Mouse (Mus musculus): Measurements from ENCODE around the gene Mfsd2b. TPM values are rescaled to one million over a fixed set of nuclear protein-coding genes. Genes with fewer than 3 reads are reported as not detected.
"Not testable (repeated sequence)": the region's sequence is repeated elsewhere in the genome, so short reads cannot be mapped to it uniquely, and the experiment has no call there.

Gene Mfsd2b
- 2.6 TPM in 2 replicates for polyA plus RNA-seq (2015; fragmentation: Nextera tagmentation; extraction: Ambion mirVana)

DNA sequence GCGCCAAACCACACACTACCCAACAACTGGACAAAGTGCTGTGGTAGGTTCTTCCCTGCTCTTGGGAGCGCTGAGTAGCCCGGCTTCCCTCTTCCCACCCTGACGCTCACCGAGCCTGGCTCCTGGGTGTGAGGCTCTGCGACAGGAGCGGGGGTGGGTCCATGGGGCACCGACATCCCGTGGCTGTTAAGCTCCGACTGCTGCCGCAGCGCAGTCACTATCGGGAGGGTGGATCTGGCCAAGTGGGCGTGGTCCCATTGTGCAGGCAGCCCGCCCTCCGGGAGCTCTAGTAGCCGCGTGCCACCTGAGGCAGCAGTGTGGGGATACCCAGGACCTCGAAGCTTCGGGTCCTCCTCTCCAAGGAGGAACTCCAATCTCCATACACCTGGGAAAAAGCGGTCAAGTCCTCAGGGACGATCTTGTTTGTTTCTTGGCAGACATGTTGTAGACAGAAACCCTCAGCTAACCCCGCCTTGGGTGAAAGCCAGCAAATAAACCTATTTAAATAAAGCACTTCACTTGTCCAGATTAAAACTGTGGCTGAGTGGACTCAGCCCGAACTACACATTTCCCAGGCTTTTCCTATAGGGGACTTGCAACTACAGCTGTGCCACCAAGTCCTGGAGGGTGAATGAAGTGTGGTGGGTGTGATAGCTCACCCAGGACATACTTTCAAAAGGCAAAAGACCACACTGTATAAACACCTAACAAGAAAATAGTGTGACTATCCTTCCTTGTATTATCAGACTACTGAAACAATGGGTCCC, at the start of gene Mfsd2b:
Mfsd2b (minus strand) TSS at position 199 of the 767 bp plus-strand sequence.
- Histone ChIP-seq H3K4me3 (peak within 1 kb of the TSS; percentile 43), H3K27me3 (replicated peaks) (no peaks in the 10 kb centered on the region), H3K27ac (no peak within 1 kb of the TSS), H3K9me3 (no peaks in the 10 kb centered on the region), H3K4me1 (peaks cover 8% of the 10 kb centered on the region), H3K36me3 (replicated peaks) (no peaks in the 10 kb centered on the region), H3K4me2 (peak within 1 kb of the TSS; percentile 78), H3K9ac (peak within 1 kb of the TSS; percentile 30)
- ATAC-seq (replicated peaks) = peak; percentile 86
- WGBS = 4% methylated on average over 24 of the region's 24 CpGs

GRCm38 (mm10) chr12:4917805-4918591, 43.8 kb upstream of the Mfsd2b start:
- no peaks in the 10 kb centered on the region for H3K9me3 ChIP-seq
- peak overlapping the region; percentile 99 for H3K27ac ChIP-seq
- peak; percentile 75 for ATAC-seq (replicated peaks)
- no peaks in the 10 kb centered on the region for H3K27me3 ChIP-seq (replicated peaks)
- peak overlapping the region; percentile 58 for H3K4me3 ChIP-seq
- H3K4me2 ChIP-seq = peak overlapping the region; percentile 78
- H3K36me3 ChIP-seq (replicated peaks) = no peaks in the 10 kb centered on the region
- H3K9ac ChIP-seq = peak overlapping the region; percentile 97
- under 1% methylated on average over 38 of the region's 48 CpGs for WGBS
- H3K4me1 ChIP-seq = peaks cover 16% of the 10 kb centered on the region

DNA sequence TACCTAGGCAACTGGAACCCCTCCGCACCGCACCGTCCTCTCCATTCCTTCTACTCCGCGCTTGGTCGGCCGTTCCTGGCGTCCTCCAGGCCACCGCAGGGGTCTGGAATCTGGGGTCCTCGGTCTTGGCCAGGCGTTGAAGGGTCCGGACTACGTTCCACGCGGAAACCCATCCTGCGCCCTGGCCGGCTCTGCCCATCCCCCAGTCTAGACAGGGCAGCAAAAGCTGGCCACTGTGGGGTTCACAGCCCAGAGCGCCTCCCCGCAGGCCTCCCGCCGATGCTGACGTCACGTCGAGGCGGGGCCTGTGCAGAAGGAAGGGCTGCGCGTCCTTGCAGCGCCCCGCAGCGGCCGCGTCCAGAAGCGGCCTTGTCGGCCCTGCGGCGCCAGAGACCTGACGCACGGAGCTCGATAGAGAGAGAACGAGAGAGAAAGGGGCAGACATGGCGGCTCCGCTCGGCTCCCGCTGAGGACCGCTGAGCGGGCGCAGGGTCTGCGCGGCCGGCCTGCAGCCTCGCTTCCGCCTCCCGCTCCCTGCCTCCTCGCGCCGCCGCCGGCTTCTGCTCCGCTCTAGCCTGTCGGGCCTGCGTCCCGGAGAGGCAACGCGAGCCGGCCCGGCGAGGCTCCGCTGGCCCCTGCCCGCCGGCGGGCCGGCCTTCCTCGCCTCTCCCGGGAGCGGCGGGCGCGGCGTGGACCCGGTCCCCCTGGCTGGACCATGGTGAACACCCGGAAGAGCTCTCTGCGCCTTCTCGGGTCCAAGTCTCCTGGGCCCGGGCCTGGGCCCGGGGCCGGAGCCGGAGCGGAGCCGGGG, 43.0 kb upstream of the Mfsd2b start, which contains the start of gene Atad2b:
Atad2b (plus strand) TSS at position 360 of the 811 bp plus-strand sequence.
- no peaks in the 10 kb centered on the region for H3K27me3 ChIP-seq (replicated peaks)
- peak; percentile 98 for ATAC-seq (replicated peaks)
- H3K4me1 ChIP-seq = peaks cover 16% of the 10 kb centered on the region
- H3K4me2 ChIP-seq = peak within 1 kb of the TSS; percentile 78
- no peaks in the 10 kb centered on the region for H3K36me3 ChIP-seq (replicated peaks)
- peak within 1 kb of the TSS; percentile 99 for H3K27ac ChIP-seq
- peak within 1 kb of the TSS; percentile 97 for H3K9ac ChIP-seq
- peak within 1 kb of the TSS; percentile 58 for H3K4me3 ChIP-seq
- whole genome bisulfite sequencing = 0% methylated on average over 74 of the region's 89 CpGs
- no peaks in the 10 kb centered on the region for H3K9me3 ChIP-seq

DNA sequence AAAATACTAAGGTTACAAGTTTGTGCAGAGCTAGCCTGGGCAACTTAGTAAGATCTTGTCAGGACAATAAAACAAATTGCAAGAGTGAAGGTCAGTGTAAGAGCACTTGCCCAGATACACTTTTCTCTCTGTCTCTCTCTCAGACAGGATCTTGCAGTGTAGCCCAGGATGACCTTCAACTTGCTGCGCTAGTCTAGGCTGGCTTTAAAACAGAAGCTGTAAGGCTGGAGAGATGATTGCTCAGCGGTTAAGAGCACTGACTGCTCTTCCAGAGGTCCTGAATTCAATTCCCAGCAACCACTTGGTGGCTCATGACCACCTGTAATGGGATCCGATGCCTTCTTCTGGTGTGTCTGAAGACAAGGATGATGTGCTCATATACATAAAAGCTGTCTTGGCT, 40.8 kb upstream of the Mfsd2b start:
- Histone ChIP-seq H3K4me1 (peaks cover 16% of the 10 kb centered on the region), H3K36me3 (replicated peaks) (no peaks in the 10 kb centered on the region), H3K4me3 (no peak overlapping the region), H3K27me3 (replicated peaks) (no peaks in the 10 kb centered on the region), H3K9me3 (no peaks in the 10 kb centered on the region), H3K9ac (no peak overlapping the region), H3K4me2 (no peak overlapping the region), H3K27ac (no peak overlapping the region)
- no peak for ATAC-seq (replicated peaks)
- WGBS = 79% methylated on average over 3 of the region's 3 CpGs

DNA sequence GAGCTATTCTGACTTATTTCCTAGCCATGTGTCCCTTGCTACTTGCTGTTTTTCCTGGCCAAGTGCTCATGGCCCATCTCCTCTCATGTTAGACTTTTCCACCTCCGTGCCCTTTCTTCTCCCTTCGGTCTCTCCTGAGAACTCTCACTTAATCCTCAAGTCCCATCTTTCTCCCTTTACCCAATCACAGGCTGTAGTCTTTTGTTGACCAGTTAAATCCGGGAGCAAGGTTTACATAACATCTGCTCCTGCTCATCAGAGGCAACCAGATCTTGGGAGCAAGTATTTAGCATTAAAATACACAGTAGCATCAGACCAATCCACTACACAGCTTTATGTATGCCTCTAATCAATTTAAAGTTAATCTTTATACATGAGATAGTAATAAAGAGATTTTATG, 40.3 kb upstream of the Mfsd2b start:
- Histone ChIP-seq H3K4me2 (no peak overlapping the region), H3K36me3 (replicated peaks) (no peaks in the 10 kb centered on the region), H3K4me3 (no peak overlapping the region), H3K9ac (no peak overlapping the region), H3K4me1 (peaks cover 10% of the 10 kb centered on the region), H3K9me3 (no peaks in the 10 kb centered on the region), H3K27me3 (replicated peaks) (no peaks in the 10 kb centered on the region), H3K27ac (no peak overlapping the region)
- 17% methylated on average over 3 of the region's 3 CpGs for WGBS
- no peak for ATAC-seq (replicated peaks)

- Histone ChIP-seq H3K4me2 (no peak overlapping the region), H3K36me3 (replicated peaks) (no peaks in the 10 kb centered on the region), H3K27me3 (replicated peaks) (no peaks in the 10 kb centered on the region), H3K9ac (no peak overlapping the region), H3K27ac (no peak overlapping the region), H3K4me3 (no peak overlapping the region), H3K9me3 (no peaks in the 10 kb centered on the region), H3K4me1 (no peaks in the 10 kb centered on the region)
- no peak for ATAC-seq (replicated peaks)
- 83% methylated on average over 4 of the region's 4 CpGs for WGBS
These were observed 37.6 kb upstream of the Mfsd2b start for GRCm38 (mm10) chr12:4911716-4912115.

GRCm38 (mm10) chr12:4910496-4910895, 36.3 kb upstream of the Mfsd2b start:
- H3K27me3 ChIP-seq (replicated peaks); H3K4me2 ChIP-seq; H3K4me3 ChIP-seq; H3K9ac ChIP-seq; H3K4me1 ChIP-seq; H3K9me3 ChIP-seq; H3K27ac ChIP-seq; H3K36me3 ChIP-seq (replicated peaks); ATAC-seq (replicated peaks): not testable (repeated sequence)
- WGBS = 91% methylated on average over 1 of the region's 1 CpGs

DNA sequence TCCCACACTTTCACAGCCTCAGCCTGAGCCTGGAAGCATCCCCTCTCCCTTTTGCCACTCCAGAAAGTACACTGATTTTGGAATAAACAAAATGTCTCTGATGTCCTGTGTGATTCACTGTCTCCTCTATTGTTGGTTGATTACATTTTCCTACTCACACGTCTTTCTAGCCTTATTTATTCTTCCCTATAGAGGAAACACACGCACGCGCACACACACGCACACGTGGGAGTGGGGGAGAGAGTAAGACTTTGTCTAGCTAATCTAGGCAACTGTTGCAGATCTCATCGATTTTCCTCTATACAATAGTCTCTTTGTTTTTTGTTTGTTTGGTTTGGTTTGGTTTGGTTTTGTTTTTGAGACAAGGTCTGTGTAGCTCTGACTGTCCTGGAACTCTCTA, 34.2 kb upstream of the Mfsd2b start:
- H3K9me3 ChIP-seq = no peaks in the 10 kb centered on the region
- no peak overlapping the region for H3K4me2 ChIP-seq
- H3K36me3 ChIP-seq (replicated peaks) = no peaks in the 10 kb centered on the region
- no peaks in the 10 kb centered on the region for H3K27me3 ChIP-seq (replicated peaks)
- H3K4me1 ChIP-seq = peaks cover 7% of the 10 kb centered on the region
- peak overlapping the region; percentile 60; the same call in 1 of the 2 replicates for H3K4me3 ChIP-seq
- WGBS = 94% methylated on average over 7 of the region's 7 CpGs
- H3K27ac ChIP-seq = no peak overlapping the region
- no peak overlapping the region for H3K9ac ChIP-seq
- no peak for ATAC-seq (replicated peaks)

DNA sequence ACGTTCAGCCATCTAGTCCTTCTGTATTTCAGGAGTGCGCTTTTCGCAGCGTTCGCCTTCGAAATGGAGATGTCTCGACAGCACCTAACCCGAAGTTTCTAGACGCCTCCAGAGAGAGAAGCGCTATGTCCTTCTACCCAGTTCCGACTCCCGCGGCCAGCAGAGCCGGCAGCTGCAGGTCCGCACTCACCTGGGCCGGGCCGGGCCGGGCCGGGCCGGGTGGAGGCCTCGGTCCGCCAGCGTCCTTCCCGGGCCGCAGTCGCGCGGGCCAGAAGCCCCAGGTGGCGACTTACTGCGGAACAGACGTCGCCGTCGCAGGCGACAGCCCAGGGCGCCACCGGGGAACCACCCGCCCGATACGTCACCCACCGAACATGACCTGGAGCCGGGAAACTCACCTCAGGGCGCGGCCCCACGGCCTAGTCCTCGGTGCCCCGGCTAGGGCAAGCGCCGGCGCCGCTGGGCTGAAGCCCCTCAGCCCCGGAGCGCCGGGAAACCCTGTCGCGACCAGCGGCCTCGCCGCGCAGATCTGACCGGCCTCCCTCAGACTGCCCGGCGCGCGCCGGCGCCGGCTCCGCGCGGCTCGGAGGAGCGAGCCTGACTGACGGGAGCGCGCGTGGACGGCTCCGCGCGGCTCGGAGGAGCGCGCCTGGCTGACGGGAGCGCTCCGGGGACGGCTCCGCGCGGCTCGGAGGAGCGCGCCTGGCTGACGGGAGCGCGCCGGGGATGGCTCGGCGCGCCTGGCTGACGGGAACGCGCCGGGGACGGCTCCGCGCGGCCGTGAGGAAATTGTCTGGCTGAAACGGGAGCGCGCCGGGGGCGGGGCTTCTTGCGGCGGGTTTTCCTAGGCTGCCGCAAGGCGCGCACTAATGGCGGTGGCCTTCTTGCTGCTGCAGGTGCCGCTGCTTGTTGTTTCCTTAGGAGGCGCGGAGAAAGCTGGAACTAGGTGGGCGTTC, 33.1 kb upstream of the Mfsd2b start, which contains the start of gene Ubxn2a:
Ubxn2a (minus strand) TSS at position 755 of the 956 bp plus-strand sequence.
- peak; percentile 96 for ATAC-seq (replicated peaks)
- peak within 1 kb of the TSS; percentile 60 for H3K4me3 ChIP-seq
- H3K9ac ChIP-seq = peak within 1 kb of the TSS; percentile 67
- H3K4me2 ChIP-seq = peak within 1 kb of the TSS; percentile 61
- no peaks in the 10 kb centered on the region for H3K36me3 ChIP-seq (replicated peaks)
- 1% methylated on average over 113 of the region's 125 CpGs for WGBS
- no peaks in the 10 kb centered on the region for H3K27me3 ChIP-seq (replicated peaks)
- peaks cover 7% of the 10 kb centered on the region for H3K4me1 ChIP-seq
- peak within 1 kb of the TSS; percentile 87 for H3K27ac ChIP-seq
- H3K9me3 ChIP-seq = no peaks in the 10 kb centered on the region

DNA sequence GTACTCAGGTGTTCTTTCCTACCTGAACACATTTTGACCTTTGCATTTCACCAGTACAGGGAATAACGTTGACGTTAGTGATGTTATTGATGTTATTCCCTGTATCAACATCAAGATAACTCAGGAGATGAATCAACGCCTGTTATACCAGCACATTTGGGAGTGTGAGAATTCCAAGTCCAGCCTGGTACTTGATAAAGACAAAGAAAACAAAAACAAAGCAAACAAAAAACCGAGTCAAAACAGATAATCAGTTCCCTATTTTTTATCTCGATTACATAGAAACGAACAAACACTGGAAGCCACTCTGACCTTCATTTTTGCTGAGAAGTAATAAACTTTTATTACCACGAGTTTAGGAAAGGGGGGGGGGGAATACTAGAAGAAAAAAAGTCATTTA, 32.3 kb upstream of the Mfsd2b start:
- Histone ChIP-seq H3K27ac (peak overlapping the region; percentile 87; the same call in 1 of the 2 replicates), H3K27me3 (replicated peaks) (no peaks in the 10 kb centered on the region), H3K4me3 (peak overlapping the region; percentile 60), H3K9ac (peak overlapping the region; percentile 67), H3K9me3 (no peaks in the 10 kb centered on the region), H3K4me2 (peak overlapping the region; percentile 61), H3K4me1 (peaks cover 7% of the 10 kb centered on the region), H3K36me3 (replicated peaks) (no peaks in the 10 kb centered on the region)
- no peak for ATAC-seq (replicated peaks)
- 65% methylated on average over 7 of the region's 7 CpGs for WGBS

DNA sequence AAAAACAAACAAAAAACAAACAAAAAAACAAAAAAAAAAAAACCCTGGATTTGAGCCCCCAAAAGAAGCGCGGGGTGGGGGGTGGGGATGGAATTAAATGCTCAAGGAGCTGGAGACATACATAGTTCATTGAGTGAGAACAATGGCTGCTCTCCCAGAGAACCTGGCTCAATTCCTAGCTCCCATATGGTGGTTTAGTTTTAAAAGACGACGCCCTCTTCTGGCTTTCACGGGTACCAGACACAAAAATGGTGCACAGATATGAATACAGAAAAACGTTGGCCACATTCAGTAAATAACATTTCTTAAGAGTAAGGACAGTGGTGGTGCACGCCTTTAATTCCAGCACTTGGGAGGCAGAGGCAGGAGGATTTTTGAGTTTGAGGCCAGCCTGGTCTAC, 31.8 kb upstream of the Mfsd2b start:
- WGBS = 78% methylated on average over 7 of the region's 7 CpGs
- no peak overlapping the region for H3K4me3 ChIP-seq

More for the DNA sequence above, 31.8 kb upstream of the Mfsd2b start:
- Histone ChIP-seq H3K27ac (no peak overlapping the region), H3K27me3 (replicated peaks) (no peaks in the 10 kb centered on the region), H3K36me3 (replicated peaks) (no peaks in the 10 kb centered on the region), H3K9ac (no peak overlapping the region), H3K9me3 (no peaks in the 10 kb centered on the region), H3K4me1 (peaks cover 7% of the 10 kb centered on the region), H3K4me2 (peak overlapping the region; percentile 61)
- ATAC-seq (replicated peaks) = no peak
